8 mouse cellular contexts compared by ENCODE assay signal in the genomic region with DNA sequence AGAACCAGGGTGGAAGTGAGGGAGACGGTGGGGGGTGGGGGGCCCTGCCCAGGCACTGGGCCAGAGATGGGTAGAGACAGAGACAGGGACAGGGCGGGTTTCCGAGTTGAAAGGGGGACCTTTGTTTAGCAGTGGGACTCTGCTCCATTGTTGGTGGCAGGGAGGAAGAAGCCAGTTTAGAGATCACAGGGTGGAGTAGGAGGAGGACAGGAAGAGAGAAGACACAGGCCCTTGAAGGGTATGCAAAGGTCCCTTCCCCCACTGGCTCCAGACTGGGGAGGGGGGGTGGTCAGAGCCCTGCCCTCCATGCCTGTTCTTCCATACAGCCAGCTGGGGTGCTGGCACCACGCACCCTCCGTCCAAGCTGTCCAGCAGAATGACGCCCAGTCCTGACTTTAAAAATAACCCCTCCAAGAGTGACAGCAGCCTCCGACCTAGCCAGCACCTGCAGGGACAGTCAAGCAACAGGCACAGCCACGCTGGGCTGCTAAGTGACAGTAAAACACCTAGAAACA. TPM values are rescaled to one million over a fixed set of nuclear protein-coding genes. Genes with fewer than 3 reads are reported as not detected.
DNase-seq lines count a peak whose midpoint lies in the region; ATAC-seq lines count a peak whose summit lies in the region.

No protein-coding gene starts in this region.

- no peak overlapping the region for H3K27ac ChIP-seq in neural tube, embryonic 12.5 days
- H3K27ac ChIP-seq in lung, embryonic 16.5 days (ENCODE audit: low read length): peak overlapping the region; percentile 92

- no peak overlapping the region for H3K4me3 ChIP-seq in neural tube, embryonic 12.5 days
- H3K4me3 ChIP-seq in lung, embryonic 16.5 days (ENCODE audit: low read length): no peak overlapping the region

- DNase-seq in neural tube, embryonic 10.5 days (ENCODE audit: extremely low spot score, low spot score): no peak
- peak; percentile 99 for DNase-seq in heart, adult 11 months
- peak; percentile 81 for DNase-seq in kidney, adult 11 months
- DNase-seq in urinary bladder, adult 2 months (ENCODE audit: low spot score): no peak

- peaks cover 7% of the 10 kb centered on the region for H3K36me3 ChIP-seq in neural tube, embryonic 12.5 days
- peaks cover 9% of the 10 kb centered on the region for H3K36me3 ChIP-seq in lung, embryonic 16.5 days (ENCODE audit: control insufficient read depth, insufficient read depth, low read length)

- 42% methylated on average over 8 of the region's 8 CpGs for WGBS in neural tube, embryonic 12.5 days
- WGBS in lung, embryonic 16.5 days: 40% methylated on average over 8 of the region's 8 CpGs

- no peaks in the 10 kb centered on the region for H3K9me3 ChIP-seq in neural tube, embryonic 12.5 days
- H3K9me3 ChIP-seq in lung, embryonic 16.5 days (ENCODE audit: control insufficient read depth, low read length): no peaks in the 10 kb centered on the region

- peaks cover 4% of the 10 kb centered on the region; the same call in 1 of the 2 replicates for H3K27me3 ChIP-seq in neural tube, embryonic 12.5 days (replicated peaks)
- H3K27me3 ChIP-seq in lung, embryonic 16.5 days (ENCODE audit: control insufficient read depth, insufficient read depth, low read depth, low read length): no peaks in the 10 kb centered on the region

- H3K9ac ChIP-seq in neural tube, embryonic 12.5 days: no peak overlapping the region
- peak overlapping the region; percentile 37; the same call in 1 of the 2 replicates for H3K9ac ChIP-seq in lung, embryonic 16.5 days (ENCODE audit: low read length)

- ATAC-seq in neural tube, embryonic 12.5 days (ENCODE audit: low FRiP score, low read depth): no peak
- peak; percentile 44 for ATAC-seq in lung, embryonic 16.5 days (ENCODE audit: low read depth)
- no peak for ATAC-seq in erythroblast, adult 5-6 weeks (replicated peaks; ENCODE audit: low FRiP score, poor library complexity, severe bottlenecking)
- ATAC-seq in erythroid progenitor cell, adult 5-6 weeks (replicated peaks; ENCODE audit: low FRiP score, poor library complexity, severe bottlenecking): no peak

- H3K4me1 ChIP-seq in neural tube, embryonic 12.5 days: peaks cover 32% of the 10 kb centered on the region
- H3K4me1 ChIP-seq in lung, embryonic 16.5 days (replicated peaks; ENCODE audit: control insufficient read depth, insufficient read depth, low read length): peaks cover 90% of the 10 kb centered on the region

- H3K4me2 ChIP-seq in neural tube, embryonic 12.5 days (replicated peaks): 0 out of 2 replicates have a peak overlapping the region, but pooled peaks have one; percentile 1
- peak overlapping the region; percentile 25 for H3K4me2 ChIP-seq in lung, embryonic 16.5 days (ENCODE audit: low read depth, low read length)

RNA-seq across cellular contexts. Expression of gene Jup, which starts 7.6 kb away (rescaled TPM):
- 71.5 and 81.0 TPM in 2 replicates for polyA plus RNA-seq in neural tube, embryonic 12.5 days (2016; fragmentation: Nextera tagmentation; extraction: Ambion mirVana)
- polyA plus RNA-seq in lung, embryonic 16.5 days (2015; fragmentation: Nextera tagmentation; extraction: Ambion mirVana): 165 and 167 TPM in 2 replicates
- total RNA-seq in erythroblast, adult 5-6 weeks (2015; ENCODE audit: low replicate concordance): 1.5 and 2.3 TPM in 2 replicates
- 0.28 and 1.8 TPM in 2 replicates for total RNA-seq in erythroblast, adult 5-6 weeks (2017; ENCODE audit: low replicate concordance)
- polyA plus RNA-seq in urinary bladder, adult 2 months (2012; rRNA removed): 92.4 and 119 TPM in 2 replicates
- 7.2 and 10.1 TPM in 2 replicates for total RNA-seq in erythroid progenitor cell, adult 5-6 weeks (2015; ENCODE audit: low replicate concordance)
- 1.9 and 5.5 TPM in 2 replicates for total RNA-seq in erythroid progenitor cell, adult 5-6 weeks (2017; ENCODE audit: low replicate concordance)

RNA-seq across cellular contexts. Expression of gene P3h4, which starts 24.6 kb away (rescaled TPM):
- polyA plus RNA-seq in neural tube, embryonic 12.5 days (2016; fragmentation: Nextera tagmentation; extraction: Ambion mirVana): 25.6 and 26.7 TPM in 2 replicates
- polyA plus RNA-seq in lung, embryonic 16.5 days (2015; fragmentation: Nextera tagmentation; extraction: Ambion mirVana): 68.3 and 68.8 TPM in 2 replicates
- total RNA-seq in erythroblast, adult 5-6 weeks (2015; ENCODE audit: low replicate concordance): not detected in 2 replicates
- not detected in 2 replicates for total RNA-seq in erythroblast, adult 5-6 weeks (2017; ENCODE audit: low replicate concordance)
- 53.4 and 56.2 TPM in 2 replicates for polyA plus RNA-seq in urinary bladder, adult 2 months (2012; rRNA removed)
- not detected in 2 replicates for total RNA-seq in erythroid progenitor cell, adult 5-6 weeks (2015; ENCODE audit: low replicate concordance)
- not detected in 2 replicates for total RNA-seq in erythroid progenitor cell, adult 5-6 weeks (2017; ENCODE audit: low replicate concordance)

RNA-seq across cellular contexts. Expression of gene Fkbp10, which starts 25.5 kb away (rescaled TPM):
- polyA plus RNA-seq in neural tube, embryonic 12.5 days (2016; fragmentation: Nextera tagmentation; extraction: Ambion mirVana): 41.8 and 46.9 TPM in 2 replicates
- polyA plus RNA-seq in lung, embryonic 16.5 days (2015; fragmentation: Nextera tagmentation; extraction: Ambion mirVana): 148 and 152 TPM in 2 replicates
- total RNA-seq in erythroblast, adult 5-6 weeks (2015; ENCODE audit: low replicate concordance): not detected in 2 replicates
- not detected in 2 replicates for total RNA-seq in erythroblast, adult 5-6 weeks (2017; ENCODE audit: low replicate concordance)
- polyA plus RNA-seq in urinary bladder, adult 2 months (2012; rRNA removed): 84.6 and 90.5 TPM in 2 replicates
- total RNA-seq in erythroid progenitor cell, adult 5-6 weeks (2015; ENCODE audit: low replicate concordance): not detected in 2 replicates
- total RNA-seq in erythroid progenitor cell, adult 5-6 weeks (2017; ENCODE audit: low replicate concordance): not detected in 2 replicates

RNA-seq across cellular contexts. Expression of gene Hap1, which starts 34.1 kb away (rescaled TPM):
- polyA plus RNA-seq in neural tube, embryonic 12.5 days (2016; fragmentation: Nextera tagmentation; extraction: Ambion mirVana): 39.9 and 42.0 TPM in 2 replicates
- polyA plus RNA-seq in lung, embryonic 16.5 days (2015; fragmentation: Nextera tagmentation; extraction: Ambion mirVana): 19.2 and 19.7 TPM in 2 replicates
- total RNA-seq in erythroblast, adult 5-6 weeks (2015; ENCODE audit: low replicate concordance): not detected in 2 replicates
- total RNA-seq in erythroblast, adult 5-6 weeks (2017; ENCODE audit: low replicate concordance): not detected in 2 replicates
- polyA plus RNA-seq in urinary bladder, adult 2 months (2012; rRNA removed): 3.6 and 4.3 TPM in 2 replicates
- total RNA-seq in erythroid progenitor cell, adult 5-6 weeks (2015; ENCODE audit: low replicate concordance): not detected in 2 replicates
- total RNA-seq in erythroid progenitor cell, adult 5-6 weeks (2017; ENCODE audit: low replicate concordance): 0.13 TPM in 1 of 2 replicates, not detected in the other

RNA-seq across cellular contexts. Expression of gene Nt5c3b, which starts 51.6 kb away (rescaled TPM):
- polyA plus RNA-seq in neural tube, embryonic 12.5 days (2016; fragmentation: Nextera tagmentation; extraction: Ambion mirVana): 101 and 105 TPM in 2 replicates
- polyA plus RNA-seq in lung, embryonic 16.5 days (2015; fragmentation: Nextera tagmentation; extraction: Ambion mirVana): 126 and 129 TPM in 2 replicates
- 2.1 and 10.0 TPM in 2 replicates for total RNA-seq in erythroblast, adult 5-6 weeks (2015; ENCODE audit: low replicate concordance)
- 1.7 and 6.3 TPM in 2 replicates for total RNA-seq in erythroblast, adult 5-6 weeks (2017; ENCODE audit: low replicate concordance)
- 128 and 134 TPM in 2 replicates for polyA plus RNA-seq in urinary bladder, adult 2 months (2012; rRNA removed)
- total RNA-seq in erythroid progenitor cell, adult 5-6 weeks (2015; ENCODE audit: low replicate concordance): 2.5 TPM in 2 replicates
- total RNA-seq in erythroid progenitor cell, adult 5-6 weeks (2017; ENCODE audit: low replicate concordance): 0.26 TPM in 1 of 2 replicates, not detected in the other

Comparison
In these comparisons a context has a peak if more than half of its experiments do, and no peak if none do; other contexts are left out.
1. DNase-seq: peak in heart, adult 11 months (single experiment) and kidney, adult 11 months (single experiment); none in neural tube, embryonic 10.5 days (single experiment) and urinary bladder, adult 2 months (single experiment).